Mouse (Mus musculus) macrophage (primary cell): Measurements from ENCODE around the gene Rraga. TPM values are rescaled to one million over a fixed set of nuclear protein-coding genes. Genes with fewer than 3 reads are reported as not detected.
"Not testable (repeated sequence)": the region's sequence is repeated elsewhere in the genome, so short reads cannot be mapped to it uniquely, and the experiment has no call there.

Source experiments
- H3K27ac ChIP-seq: fragments of 350-480 bp; formaldehyde crosslinking; 2 replicates; pipeline ENCODE4 v1.9.0; 2021
- H3K36me3 ChIP-seq: fragments of 350-480 bp; formaldehyde crosslinking; 2 replicates; pipeline ENCODE4 v1.9.0; 2021; ENCODE audit errors: inconsistent target
- H3K4me3 ChIP-seq: fragments of 350-480 bp; formaldehyde crosslinking; 2 replicates; pipeline ENCODE4 v1.9.0; 2021; ENCODE audit errors: inconsistent target
- H3K79me2 ChIP-seq: fragments of 350-480 bp; formaldehyde crosslinking; 2 replicates; pipeline ENCODE4 v1.9.0; 2021; ENCODE audit errors: inconsistent target
- WGBS: methylation state at CpG from one replicate; pipeline ENCODE4 v1.1.7; 2026; ENCODE audit warnings: inconsistent platforms; ENCODE audit not compliant: missing documents; 5-methylcytosine and 5-hydroxymethylcytosine counted together
- polyA plus RNA-seq: library from polyadenylated mRNA; stranded (reverse); fragments of 250-400 nt; gene quantifications from 3 replicates; pipeline ENCODE4 v1.2.4, GENCODE M21; 2018; ENCODE audit warnings: inconsistent platforms

The Rraga gene
- polyA plus RNA-seq, 1 experiment from 2014 or later = 63.2 TPM

DNA sequence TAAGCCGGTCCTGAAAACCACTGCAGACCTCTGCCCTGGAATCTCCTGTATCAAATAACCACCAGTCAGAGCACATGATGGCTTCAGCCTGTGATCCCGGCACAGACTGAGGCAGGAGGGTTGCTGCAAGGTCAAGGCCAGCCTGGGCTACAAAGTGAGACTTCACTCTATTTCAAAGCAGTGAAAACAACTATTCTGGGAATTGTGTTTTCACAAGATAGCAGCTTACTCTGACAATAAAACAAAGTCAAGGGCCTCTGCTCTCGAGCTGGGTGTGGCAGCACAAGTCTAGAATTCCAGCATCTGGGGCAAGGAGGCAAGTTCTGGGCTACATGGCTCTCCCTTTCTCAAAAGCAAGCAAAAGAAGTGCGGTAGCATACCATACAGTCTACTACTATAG lies 16.5 kb upstream of the Rraga start:
- H3K36me3 ChIP-seq = no peaks in the 10 kb centered on the region
- WGBS = 81% methylated on average over 4 of the region's 4 CpGs
- H3K27ac ChIP-seq = no peak overlapping the region
- H3K79me2 ChIP-seq = no peaks in the 10 kb centered on the region
- H3K4me3 ChIP-seq = no peak overlapping the region

DNA sequence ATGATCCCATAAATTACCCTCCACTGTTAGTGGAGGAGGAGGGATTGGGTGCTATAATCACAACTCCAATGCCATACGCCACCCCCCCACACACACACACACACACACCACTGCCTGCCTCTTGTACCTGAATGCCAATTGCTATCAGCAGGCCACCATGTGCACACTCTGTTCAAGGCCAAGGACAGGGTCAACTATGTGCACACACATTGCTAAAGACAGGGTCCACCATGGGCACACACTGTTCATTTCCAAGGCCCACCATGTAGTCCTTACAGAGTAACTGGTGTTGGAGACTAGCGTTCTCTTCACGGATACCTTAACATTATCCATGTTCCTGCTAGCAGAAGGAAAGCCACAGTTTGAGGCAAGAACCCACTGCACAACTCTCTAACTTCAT lies 14.4 kb upstream of the Rraga start:
- Histone ChIP-seq H3K36me3 (no peaks in the 10 kb centered on the region), H3K79me2 (no peaks in the 10 kb centered on the region), H3K27ac (no peak overlapping the region), H3K4me3 (no peak overlapping the region)
- WGBS = 100% methylated on average over 3 of the region's 3 CpGs

DNA sequence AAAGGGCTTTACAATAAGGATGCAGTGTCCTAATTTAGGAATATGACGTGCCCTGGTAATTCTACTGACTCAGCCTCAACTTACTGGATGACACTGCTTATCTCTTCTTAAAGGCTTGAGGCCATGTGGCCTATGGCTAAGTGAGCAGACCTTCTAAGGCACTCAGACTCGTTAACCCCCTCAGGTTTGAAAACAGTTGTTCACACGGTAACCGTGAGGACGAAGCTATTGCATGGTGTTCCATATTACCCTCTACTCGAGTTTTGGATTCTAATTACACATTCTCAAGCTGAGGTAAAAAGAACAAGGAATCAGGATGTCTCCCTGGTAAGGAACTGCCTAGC lies 557 bp upstream of the Rraga start:
- 24% methylated on average over 6 of the region's 6 CpGs for WGBS
- Histone ChIP-seq H3K79me2 (peaks cover 34% of the 10 kb centered on the region), H3K4me3 (peak overlapping the region; percentile 85), H3K27ac (peak overlapping the region; percentile 87), H3K36me3 (no peaks in the 10 kb centered on the region)

DNA sequence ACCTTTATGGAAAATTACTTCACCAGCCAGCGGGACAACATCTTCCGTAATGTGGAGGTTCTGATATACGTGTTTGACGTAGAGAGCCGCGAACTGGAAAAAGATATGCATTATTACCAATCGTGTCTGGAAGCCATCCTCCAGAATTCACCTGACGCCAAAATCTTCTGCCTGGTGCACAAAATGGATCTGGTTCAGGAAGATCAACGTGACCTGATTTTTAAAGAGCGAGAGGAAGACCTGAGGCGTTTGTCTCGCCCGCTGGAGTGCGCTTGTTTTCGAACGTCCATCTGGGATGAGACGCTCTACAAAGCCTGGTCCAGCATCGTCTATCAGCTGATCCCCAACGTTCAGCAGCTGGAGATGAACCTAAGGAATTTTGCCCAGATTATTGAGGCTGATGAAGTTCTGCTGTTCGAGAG lies 663 bp downstream of the Rraga start:
- H3K27ac ChIP-seq = peak overlapping the region; percentile 51
- 2% methylated on average over 20 of the region's 20 CpGs for WGBS
- H3K36me3 ChIP-seq = no peaks in the 10 kb centered on the region
- peaks cover 34% of the 10 kb centered on the region for H3K79me2 ChIP-seq
- H3K4me3 ChIP-seq = peak overlapping the region; percentile 85

DNA sequence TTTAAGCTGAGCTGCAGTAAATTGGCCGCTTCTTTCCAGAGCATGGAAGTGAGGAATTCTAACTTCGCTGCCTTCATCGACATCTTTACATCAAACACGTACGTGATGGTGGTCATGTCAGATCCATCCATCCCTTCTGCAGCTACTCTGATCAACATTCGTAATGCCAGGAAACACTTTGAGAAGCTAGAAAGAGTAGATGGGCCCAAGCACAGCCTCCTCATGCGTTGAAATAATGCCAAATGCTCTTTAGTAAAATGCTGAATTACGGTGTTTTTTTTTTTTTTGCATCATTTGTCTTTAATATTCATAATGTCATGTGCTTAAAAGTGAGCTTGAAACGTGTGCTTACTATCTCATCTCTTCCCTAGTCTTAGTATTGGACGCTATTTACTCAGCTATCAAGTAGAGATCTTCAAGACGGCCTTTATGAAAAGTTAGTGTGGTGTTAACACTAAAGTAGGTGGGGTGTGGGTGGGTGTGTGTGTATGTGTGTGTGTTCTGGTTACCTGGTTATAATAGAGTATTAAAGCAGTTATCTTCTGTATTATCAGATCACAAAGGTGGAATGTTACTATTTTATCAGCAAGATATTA lies 1.3 kb downstream of the Rraga start:
- Histone ChIP-seq H3K27ac (peak overlapping the region; percentile 51), H3K79me2 (peaks cover 34% of the 10 kb centered on the region), H3K36me3 (no peaks in the 10 kb centered on the region), H3K4me3 (peak overlapping the region; percentile 85)
- 27% methylated on average over 11 of the region's 11 CpGs for WGBS

DNA sequence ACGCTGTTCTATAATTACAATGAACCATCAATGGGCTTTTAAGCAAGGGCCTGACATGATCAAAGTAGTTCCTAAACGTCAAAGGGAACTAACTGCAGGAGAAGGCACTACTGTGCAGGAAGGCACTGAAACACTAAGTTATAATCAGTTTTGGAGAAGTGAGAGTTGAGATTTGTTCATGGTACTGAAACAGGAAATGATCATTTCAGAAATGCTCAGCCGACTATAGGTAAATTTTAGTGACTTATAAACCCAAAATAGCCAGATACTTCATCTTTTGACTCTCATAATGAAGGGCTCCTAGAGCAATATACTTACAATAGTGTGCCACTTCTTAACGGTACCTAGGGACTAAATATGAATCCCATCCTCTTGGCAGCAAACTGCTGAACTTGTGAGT lies 4.6 kb downstream of the Rraga start:
- Histone ChIP-seq H3K36me3 (0 out of 2 replicates have a peak, but pooled peaks cover 4% of the 10 kb centered on the region), H3K27ac (peak overlapping the region; percentile 44), H3K4me3 (no peak overlapping the region), H3K79me2 (peaks cover 34% of the 10 kb centered on the region)
- WGBS = 19% methylated on average over 4 of the region's 4 CpGs

DNA sequence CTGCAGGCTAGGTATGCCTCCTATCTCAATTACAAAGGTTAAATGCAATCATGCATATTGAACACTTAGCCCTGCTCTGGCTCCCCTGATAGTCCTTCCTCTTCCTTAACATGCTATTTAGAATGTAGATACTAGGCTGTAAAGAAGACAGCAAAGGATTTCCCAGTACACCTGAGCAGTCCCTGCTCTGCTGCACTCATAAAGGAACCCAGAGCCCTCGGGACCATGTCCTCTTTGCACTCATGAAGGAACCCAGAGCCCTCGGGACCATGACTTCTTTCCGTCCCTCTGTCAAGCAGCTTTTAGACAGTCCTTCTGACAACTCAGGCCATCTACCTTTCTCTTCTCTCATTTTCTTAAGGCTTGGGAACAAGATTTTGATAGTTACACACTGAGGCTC lies 5.1 kb downstream of the Rraga start:
- H3K4me3 ChIP-seq = no peak overlapping the region
- peak overlapping the region; percentile 44 for H3K27ac ChIP-seq
- WGBS = 84% methylated on average over 3 of the region's 3 CpGs
- peaks cover 9% of the 10 kb centered on the region; the same call in 1 of the 2 replicates for H3K36me3 ChIP-seq
- peaks cover 34% of the 10 kb centered on the region for H3K79me2 ChIP-seq

DNA sequence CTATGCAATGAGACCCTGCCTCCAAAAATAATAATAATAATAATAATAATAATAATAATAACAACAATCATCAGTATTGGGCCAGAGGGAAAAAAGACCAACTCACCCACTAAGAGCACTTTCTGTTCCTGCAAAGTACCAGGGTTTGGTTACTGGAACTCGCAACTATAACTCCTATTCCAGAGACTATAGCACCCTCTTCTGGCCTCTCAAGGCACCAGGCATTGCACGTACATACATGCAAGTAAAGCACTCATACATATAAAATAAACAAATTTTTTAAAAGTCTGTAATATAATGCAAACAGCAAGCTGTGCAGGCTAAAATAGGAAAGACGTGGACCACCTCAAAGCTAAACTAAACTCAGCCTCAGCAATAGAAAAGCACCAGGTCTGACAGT lies 12.8 kb downstream of the Rraga start:
- Histone ChIP-seq H3K79me2 (no peaks in the 10 kb centered on the region), H3K4me3 (no peak overlapping the region), H3K36me3 (peaks cover 12% of the 10 kb centered on the region; the same call in 1 of the 2 replicates), H3K27ac (no peak overlapping the region)
- 86% methylated on average over 3 of the region's 3 CpGs for WGBS

DNA sequence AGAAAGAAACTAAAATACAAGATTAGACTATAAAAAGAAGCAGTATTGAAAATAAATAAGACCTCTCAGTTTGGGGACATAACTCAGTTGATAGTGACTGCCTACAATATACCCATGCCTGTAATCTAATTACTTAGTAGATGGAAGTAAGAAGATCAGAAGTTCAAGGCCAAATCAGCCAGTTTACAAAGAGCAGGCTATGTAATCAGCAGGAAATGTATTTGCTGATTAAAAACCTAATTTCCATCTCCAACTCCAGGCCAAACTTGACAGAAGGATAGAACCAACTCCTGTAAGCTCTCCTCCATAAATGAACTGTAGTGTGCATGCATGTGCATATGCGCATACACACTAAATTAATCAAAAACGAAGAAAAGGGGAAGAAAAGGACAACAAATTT lies 15.8 kb downstream of the Rraga start:
- no peaks in the 10 kb centered on the region; the same call in 1 of the 2 replicates for H3K36me3 ChIP-seq

DNA sequence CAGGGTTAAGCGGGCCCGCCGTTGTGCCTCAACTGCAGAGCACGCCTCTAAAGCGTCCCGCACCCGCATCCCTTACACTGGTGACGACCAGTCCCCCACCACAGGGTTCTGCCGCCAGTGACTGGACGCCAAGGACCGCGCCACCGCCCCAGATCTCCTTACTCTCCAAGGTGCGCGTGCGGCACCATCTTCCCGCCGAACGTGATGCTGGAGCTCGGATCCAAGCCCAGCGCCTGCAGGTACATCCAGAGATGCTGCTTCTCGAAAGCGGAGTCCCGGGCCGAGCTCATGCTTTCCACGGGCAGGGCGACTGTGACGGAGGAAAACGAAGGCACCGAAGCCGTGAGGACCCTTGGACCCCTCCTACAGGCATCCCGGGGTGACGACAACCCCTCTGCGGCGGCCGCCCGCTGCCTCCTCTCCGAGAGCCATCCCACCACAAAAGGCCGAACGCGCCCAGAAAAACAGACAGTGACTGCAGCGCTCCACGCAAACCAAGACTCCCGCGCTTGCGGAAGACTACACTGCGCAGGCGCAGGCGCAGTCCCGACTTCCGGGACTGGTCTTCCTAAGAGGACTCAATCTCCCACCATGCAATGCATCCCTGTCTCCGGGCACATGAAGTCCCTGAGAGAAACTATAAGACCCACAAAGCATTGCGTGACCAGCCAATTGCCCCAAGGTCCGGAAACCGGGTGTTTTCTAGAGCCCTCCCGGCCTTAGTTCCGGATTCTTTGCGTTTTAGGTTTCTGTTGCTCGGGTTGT lies 36.2 kb downstream of the Rraga start, which contains the start of gene Haus6:
Gene Haus6, minus strand, starts transcription at position 532 of the 765 bp plus-strand sequence.
- 2% methylated on average over 59 of the region's 59 CpGs for WGBS

More for the DNA sequence above, 15.8 kb downstream of the Rraga start:
- no peak overlapping the region for H3K4me3 ChIP-seq
- no peak overlapping the region for H3K27ac ChIP-seq
- no peaks in the 10 kb centered on the region for H3K79me2 ChIP-seq
- WGBS = 100% methylated on average over 2 of the region's 2 CpGs

DNA sequence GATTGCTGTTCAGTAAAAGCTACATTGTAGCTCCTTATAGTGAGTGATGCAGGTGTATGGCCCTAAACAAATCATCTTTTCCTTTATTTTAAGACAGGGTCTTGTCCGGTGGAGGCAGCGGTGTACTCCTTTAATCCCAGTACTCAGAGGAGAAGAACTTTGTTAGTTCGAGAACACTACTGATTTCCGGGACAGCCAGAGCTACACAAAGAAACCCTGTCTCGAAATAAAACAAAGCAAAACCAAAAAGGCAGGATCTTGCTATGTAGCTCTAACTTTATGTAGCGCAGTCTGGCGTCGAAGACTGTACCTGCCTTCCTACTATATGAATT lies 36.8 kb downstream of the Rraga start:
- no peaks in the 10 kb centered on the region for H3K36me3 ChIP-seq
- peaks cover 46% of the 10 kb centered on the region for H3K79me2 ChIP-seq
- H3K4me3 ChIP-seq = peak overlapping the region; percentile 85
- peak overlapping the region; percentile 67 for H3K27ac ChIP-seq
- 38% methylated on average over 8 of the region's 8 CpGs for WGBS

More for the DNA sequence above, 36.2 kb downstream of the Rraga start, which contains the start of gene Haus6:
- Histone ChIP-seq H3K4me3 (peak within 1 kb of the TSS; percentile 85), H3K27ac (peak within 1 kb of the TSS; percentile 67), H3K79me2 (peaks cover 52% of the 10 kb centered on the region), H3K36me3 (no peaks in the 10 kb centered on the region)

DNA sequence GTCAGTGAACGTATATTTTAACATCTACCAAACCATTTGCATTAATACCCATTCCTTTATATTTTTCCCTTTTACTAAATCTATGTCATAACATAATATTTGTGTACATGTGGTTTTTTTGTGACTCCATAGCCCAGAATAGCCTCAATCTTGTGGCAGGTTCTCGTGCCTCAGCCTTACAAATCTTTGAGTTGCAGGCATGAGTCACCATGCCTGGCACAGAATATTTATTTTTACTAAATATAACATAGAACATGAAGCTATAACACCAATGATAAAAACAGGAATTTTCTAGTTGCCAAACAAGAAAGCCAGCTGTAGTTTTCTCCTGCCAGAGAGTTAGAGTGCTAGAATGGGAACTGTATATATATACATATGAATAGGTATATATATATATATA lies 45.0 kb downstream of the Rraga start:
- Histone ChIP-seq H3K79me2 (no peaks in the 10 kb centered on the region), H3K27ac (peak overlapping the region; percentile 21), H3K36me3 (no peaks in the 10 kb centered on the region), H3K4me3 (no peak overlapping the region)
- 45% methylated on average over 2 of the region's 2 CpGs for WGBS

DNA sequence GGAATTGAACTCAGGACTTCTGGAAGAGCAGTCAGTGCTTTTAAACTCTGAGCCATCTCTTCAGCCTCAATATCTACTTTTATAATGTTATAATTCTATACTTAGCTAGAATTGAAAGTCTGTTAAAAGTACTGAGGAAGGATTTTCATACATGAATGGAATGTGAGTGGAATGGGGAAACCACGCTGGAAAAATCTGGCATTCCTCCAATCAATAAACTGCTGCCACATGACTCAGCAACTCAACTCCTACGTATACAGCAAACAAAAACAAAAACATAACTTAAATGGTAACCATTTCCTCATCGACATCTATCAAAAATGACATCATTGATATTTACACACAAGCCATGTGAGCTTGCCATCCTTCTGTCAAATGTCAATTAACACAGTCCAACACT lies 46.6 kb downstream of the Rraga start:
- Histone ChIP-seq H3K27ac (no peak overlapping the region), H3K79me2 (no peaks in the 10 kb centered on the region), H3K36me3 (no peaks in the 10 kb centered on the region), H3K4me3 (no peak overlapping the region)
- 83% methylated on average over 3 of the region's 3 CpGs for WGBS

DNA sequence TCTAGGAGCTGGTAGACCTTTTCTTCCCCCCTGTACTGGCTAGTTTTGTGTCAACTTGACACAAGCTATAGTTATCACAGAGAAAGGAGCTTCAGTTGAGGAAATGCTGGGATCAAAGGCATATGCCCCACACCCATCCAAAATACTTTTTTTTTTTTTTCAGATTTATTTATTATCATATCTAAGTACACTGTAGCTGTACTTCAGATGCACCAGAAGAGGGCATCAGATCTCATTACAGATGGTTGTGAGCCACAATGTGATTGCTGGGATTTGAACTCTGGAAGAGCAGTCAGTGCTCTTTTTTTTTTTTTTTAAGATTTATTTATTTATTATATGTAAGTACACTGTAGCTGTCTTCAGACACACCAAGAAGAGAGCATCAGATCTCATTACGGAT lies 47.1 kb downstream of the Rraga start:
- H3K27ac ChIP-seq, H3K4me3 ChIP-seq, H3K79me2 ChIP-seq, H3K36me3 ChIP-seq: not testable (repeated sequence)
- 88% methylated on average over 1 of the region's 1 CpGs for WGBS

DNA sequence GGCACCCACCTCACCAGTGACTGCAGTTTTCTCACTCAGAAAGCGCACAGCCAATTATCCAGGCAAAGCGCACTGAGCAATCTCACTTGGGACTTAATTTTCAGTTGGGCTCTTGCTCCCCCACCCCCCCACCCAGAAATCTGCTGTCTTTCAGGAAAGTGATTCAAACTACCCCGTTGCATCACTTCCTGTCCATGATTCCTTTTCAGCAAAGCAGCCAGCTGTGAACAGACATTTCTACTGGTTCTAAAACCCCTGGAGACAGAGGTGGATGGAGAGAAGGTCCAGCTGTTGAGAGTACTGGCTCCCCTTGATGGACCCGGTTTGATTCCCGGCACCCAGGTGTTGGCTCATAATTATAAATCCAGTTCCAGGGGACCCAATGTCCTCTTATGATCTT lies 50.0 kb downstream of the Rraga start:
- H3K27ac ChIP-seq = peak overlapping the region; percentile 24; the same call in 1 of the 2 replicates
- H3K79me2 ChIP-seq = no peaks in the 10 kb centered on the region
- no peaks in the 10 kb centered on the region for H3K36me3 ChIP-seq
- H3K4me3 ChIP-seq = no peak overlapping the region
- 51% methylated on average over 5 of the region's 5 CpGs for WGBS
